Mouse (Mus musculus) MEL (cell line): ENCODE data around the gene Slain2. TPM values are rescaled to one million over a fixed set of nuclear protein-coding genes. Genes with fewer than 3 reads are reported as not detected.

Source experiments
- DNase-seq: peaks from one replicate; pipeline ENCODE4 v3.0.0; 2011; ENCODE audit warnings: low read depth, low spot score
- H3K27ac ChIP-seq: 2 replicates; pipeline ENCODE4 v1.5.1; 2012; ENCODE audit warnings: low read depth, mild to moderate bottlenecking, control low read depth, low read length, moderate library complexity; ENCODE audit not compliant: control insufficient read depth
- H3K27me3 ChIP-seq, 2 experiments: fragments of 150-350 bp in 1 of 2; sonication (generic) in 1 of 2; 2 replicates each; pipeline ENCODE4 v1.6.1; 2012; ENCODE audit warnings: low read length in 2 of 2, mild to moderate bottlenecking in 2 of 2, improper control_type of control experiment in 1 of 2, moderate library complexity in 1 of 2; ENCODE audit not compliant: insufficient read depth in 2 of 2, control insufficient read depth in 1 of 2
- H3K36me3 ChIP-seq, 2 experiments: 2 replicates each; pipeline ENCODE4 v1.6.1; 2012 to 2014; ENCODE audit warnings: low read length in 2 of 2, improper control_type of control experiment in 1 of 2, inconsistent platforms in 1 of 2, mild to moderate bottlenecking in 1 of 2; ENCODE audit not compliant: insufficient read depth in 2 of 2, control insufficient read depth in 1 of 2
- H3K4me1 ChIP-seq, 2 experiments: fragments of 150-350 bp in 1 of 2; sonication (generic) in 1 of 2; 2 replicates each; pipeline ENCODE4 v1.6.1; 2012; ENCODE audit warnings: low read length in 2 of 2, improper control_type of control experiment in 1 of 2, mild to moderate bottlenecking in 1 of 2; ENCODE audit not compliant: insufficient read depth in 2 of 2, control insufficient read depth in 1 of 2
- H3K4me3 ChIP-seq, 2 experiments: fragments of 150-350 bp in 1 of 2; sonication (generic) in 1 of 2; 2 replicates each; pipeline ENCODE4 v1.5.1; 2012; ENCODE audit warnings: low read depth in 2 of 2, low read length in 2 of 2, mild to moderate bottlenecking in 2 of 2, moderate library complexity in 2 of 2, control low read depth in 1 of 2, improper control_type of control experiment in 1 of 2; ENCODE audit not compliant: control insufficient read depth in 1 of 2, insufficient read depth in 1 of 2
- H3K79me2 ChIP-seq: 2 replicates; pipeline ENCODE4 v1.6.1; 2012; ENCODE audit warnings: mild to moderate bottlenecking, low read length, moderate library complexity; ENCODE audit not compliant: control insufficient read depth, poor library complexity, insufficient read depth
- H3K9ac ChIP-seq: 2 replicates; pipeline ENCODE4 v1.6.1; 2012; ENCODE audit warnings: low read depth, mild to moderate bottlenecking, control low read depth, low read length, moderate library complexity; ENCODE audit not compliant: control insufficient read depth, poor library complexity, severe bottlenecking
- H3K9me3 ChIP-seq: fragments of 150-350 bp; sonication (generic); replicated peaks from 2 replicates; pipeline ENCODE4 v1.6.1; 2012; ENCODE audit warnings: mild to moderate bottlenecking, low read length, improper control_type of control experiment, moderate library complexity; ENCODE audit not compliant: insufficient read depth
- CTCF ChIP-seq, 3 experiments: IDR thresholded peaks in 2 of 3; conservative IDR thresholded peaks in 1 of 3; 2 replicates each; pipeline ENCODE4 v1.5.1; 2011 to 2012; ENCODE audit warnings: low read length in 3 of 3, low read depth in 2 of 3, mild to moderate bottlenecking in 2 of 3, improper control_type of control experiment in 1 of 3, inconsistent platforms in 1 of 3, mixed read lengths in 1 of 3, moderate library complexity in 1 of 3; ENCODE audit not compliant: control insufficient read depth in 1 of 3, insufficient read depth in 1 of 3, poor library complexity in 1 of 3, severe bottlenecking in 1 of 3
- E2F4 ChIP-seq: IDR thresholded peaks from 2 replicates; pipeline ENCODE4 v1.6.1; 2011; ENCODE audit warnings: low read depth, low read length, improper control_type of control experiment, borderline replicate concordance
- ELF1 ChIP-seq: IDR thresholded peaks from 2 replicates; pipeline ENCODE4 v1.6.1; 2014; ENCODE audit warnings: low read depth, mild to moderate bottlenecking, inconsistent platforms, low read length, improper control_type of control experiment, moderate library complexity
- EP300 ChIP-seq, 2 experiments: IDR thresholded peaks; 2 replicates each; pipeline ENCODE4 v1.6.1; 2011; ENCODE audit warnings: improper control_type of control experiment in 2 of 2, low read length in 2 of 2, low read depth in 1 of 2, mild to moderate bottlenecking in 1 of 2
- JUND ChIP-seq: IDR thresholded peaks from 2 replicates; pipeline ENCODE4 v1.6.1; 2011; ENCODE audit warnings: low read depth, mild to moderate bottlenecking, improper control_type of control experiment, low read length
- KAT2A ChIP-seq: conservative IDR thresholded peaks from 2 replicates; pipeline ENCODE4 v1.6.1; 2012; ENCODE audit warnings: low read depth, low read length, improper control_type of control experiment, inconsistent platforms
- MAFK ChIP-seq: IDR thresholded peaks from 2 replicates; pipeline ENCODE4 v1.6.1; 2011; ENCODE audit warnings: low read depth, mild to moderate bottlenecking, low read length, improper control_type of control experiment, borderline replicate concordance
- MAZ ChIP-seq: IDR thresholded peaks from 2 replicates; pipeline ENCODE4 v1.6.1; 2012; ENCODE audit warnings: low read depth, mild to moderate bottlenecking, inconsistent platforms, low read length, improper control_type of control experiment
- MXI1 ChIP-seq: IDR thresholded peaks from 2 replicates; pipeline ENCODE4 v1.6.1; 2011; ENCODE audit warnings: mild to moderate bottlenecking, low read depth, low read length, improper control_type of control experiment
- MYB ChIP-seq: IDR thresholded peaks from 2 replicates; pipeline ENCODE4 v1.6.1; 2011; ENCODE audit warnings: mild to moderate bottlenecking, low read depth, low read length, improper control_type of control experiment
- NRF1 ChIP-seq: IDR thresholded peaks from 2 replicates; pipeline ENCODE4 v1.6.1; 2014; ENCODE audit warnings: low read depth, mild to moderate bottlenecking, inconsistent platforms, low read length, improper control_type of control experiment, moderate library complexity; ENCODE audit not compliant: poor library complexity, insufficient read depth, severe bottlenecking
- POLR2A ChIP-seq, 2 experiments: IDR thresholded peaks; 2 replicates each; pipeline ENCODE4 v1.6.1; 2011 to 2012; ENCODE audit warnings: low read length in 2 of 2, mild to moderate bottlenecking in 2 of 2, control low read depth in 1 of 2, improper control_type of control experiment in 1 of 2, low read depth in 1 of 2, moderate library complexity in 1 of 2; ENCODE audit not compliant: control insufficient read depth in 1 of 2, insufficient read depth in 1 of 2, poor library complexity in 1 of 2
- POLR2AphosphoS2 ChIP-seq: IDR thresholded peaks from 2 replicates; pipeline ENCODE4 v1.6.1; 2011; ENCODE audit warnings: low read length, improper control_type of control experiment
- POLR2AphosphoS5 ChIP-seq: IDR thresholded peaks from 2 replicates; pipeline ENCODE4 v1.6.1; 2012; ENCODE audit warnings: low read depth, borderline replicate concordance, mild to moderate bottlenecking, inconsistent platforms, low read length, moderate library complexity, mixed read lengths
- RCOR1 ChIP-seq: IDR thresholded peaks from 2 replicates; pipeline ENCODE4 v1.6.1; 2012; ENCODE audit warnings: low read depth, mild to moderate bottlenecking, inconsistent platforms, low read length, improper control_type of control experiment
- SIN3A ChIP-seq: IDR thresholded peaks from 2 replicates; pipeline ENCODE4 v1.6.1; 2012; ENCODE audit warnings: low read length, improper control_type of control experiment, inconsistent platforms
- SMC3 ChIP-seq: IDR thresholded peaks from 2 replicates; pipeline ENCODE4 v1.6.1; 2011; ENCODE audit warnings: low read depth, low read length, improper control_type of control experiment
- TBP ChIP-seq: IDR thresholded peaks from 2 replicates; pipeline ENCODE4 v1.8.0; 2011; ENCODE audit warnings: low read depth, low read length, improper control_type of control experiment
- USF1 ChIP-seq: IDR thresholded peaks from 2 replicates; pipeline ENCODE4 v1.6.1; 2014; ENCODE audit warnings: low read depth, mild to moderate bottlenecking, inconsistent platforms, low read length, improper control_type of control experiment, moderate library complexity
- USF2 ChIP-seq, 2 experiments: IDR thresholded peaks; 2 replicates each; pipeline ENCODE4 v1.6.1; 2011 to 2012; ENCODE audit warnings: improper control_type of control experiment in 2 of 2, low read length in 2 of 2, borderline replicate concordance in 1 of 2, inconsistent platforms in 1 of 2, low read depth in 1 of 2, mild to moderate bottlenecking in 1 of 2; ENCODE audit not compliant: insufficient read depth in 1 of 2
- ZKSCAN1 ChIP-seq: IDR thresholded peaks from 2 replicates; pipeline ENCODE4 v1.6.1; 2012; ENCODE audit warnings: low read depth, mild to moderate bottlenecking, inconsistent platforms, low read length, improper control_type of control experiment, moderate library complexity
- polyA plus RNA-seq, 2 experiments: library from polyadenylated mRNA; stranded (reverse) in 1 of 2; unstranded in 1 of 2; fragments of >175 nt in 1 of 2; fragments of >200 nt in 1 of 2; gene quantifications; 2 replicates each; pipeline versions ENCODE4 v1.2.1 to v1.2.4; 2012; ENCODE audit warnings: low replicate concordance in 2 of 2, low read depth in 1 of 2; ENCODE audit not compliant: insufficient read length in 2 of 2, insufficient read depth in 1 of 2, missing spikeins in 1 of 2
- total RNA-seq: library from RNA; depleted of rRNA; stranded (reverse); fragments of 300-350 nt; gene quantifications from 2 replicates; pipeline ENCODE4 v1.2.3, GENCODE M21; 2012

Slain2 gene
- total and polyA plus RNA-seq, 3 experiments, result 18.9 to 42.9 (median 29.9) TPM

DNA sequence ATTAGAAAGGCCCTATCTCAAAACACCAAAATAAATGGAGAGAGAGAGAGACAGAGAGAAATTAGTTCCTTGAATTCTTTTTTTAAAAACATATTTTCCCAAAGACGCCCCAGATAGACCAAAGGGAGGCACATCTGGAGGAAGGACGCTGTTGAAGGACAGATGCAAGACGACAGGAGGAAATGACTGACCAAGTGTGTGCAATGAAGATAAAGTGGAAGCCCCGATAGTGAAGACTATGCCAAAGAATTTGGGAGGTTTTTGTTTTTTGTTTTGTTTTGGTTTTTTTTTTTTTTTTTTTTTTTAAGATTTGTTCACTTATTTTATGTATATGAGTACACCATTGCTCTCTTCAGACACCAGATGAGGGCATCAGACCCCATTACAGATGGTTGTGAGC lies 4.7 kb upstream of the Slain2 start (continued):
- TF ChIP-seq TBP, result 0 out of 2 replicates have a peak, but pooled peaks have one; percentile 28
- TF ChIP-seq POLR2AphosphoS2, result no peak
- TF ChIP-seq USF2 (IDR thresholded peaks at IDR 0.05; ENCODE audit: borderline replicate concordance in 1 of 2, insufficient read depth in 1 of 2, low read depth in 1 of 2, low read length in 2 of 2), result no peak
- no peak for TF ChIP-seq SMC3
- no peak for TF ChIP-seq POLR2AphosphoS5
- TF ChIP-seq KAT2A, result no peak
- TF ChIP-seq ZKSCAN1, result peak; percentile 77
- TF ChIP-seq NRF1, result no peak
- peak; percentile 58; the same call in 1 of the 2 replicates for TF ChIP-seq SIN3A
- no peak for TF ChIP-seq MAFK
- TF ChIP-seq ELF1, result no peak
- no peak for TF ChIP-seq MYB
- TF ChIP-seq POLR2A (IDR thresholded peaks at IDR 0.05; ENCODE audit: control insufficient read depth in 1 of 2, insufficient read depth in 1 of 2, low read depth in 1 of 2, low read length in 2 of 2, poor library complexity in 1 of 2), result no peak
- 0 out of 2 replicates have a peak, but pooled peaks have one; percentile 19 for TF ChIP-seq JUND

DNA sequence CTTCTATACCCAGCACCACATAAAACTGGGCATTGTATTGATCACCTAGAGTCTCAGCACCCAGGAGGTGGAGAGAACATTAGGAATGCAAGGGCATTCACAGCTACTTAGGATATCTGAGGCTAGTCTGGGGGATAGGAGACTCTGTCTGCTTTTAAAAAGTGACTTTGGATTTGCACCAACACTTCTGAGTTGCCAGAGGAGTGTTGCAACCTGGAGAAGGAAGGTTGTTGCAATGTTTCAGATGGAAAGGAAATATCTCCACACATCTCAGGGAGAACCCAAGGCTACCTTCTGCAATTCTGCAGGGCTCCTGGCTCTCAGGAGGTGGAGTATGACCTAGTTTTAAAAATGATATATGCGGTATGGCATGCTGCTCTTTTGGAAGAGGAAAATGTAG lies 3.7 kb upstream of the Slain2 start:
- DNase-seq, result no peak
- H3K27ac ChIP-seq, result no peak overlapping the region
- H3K27me3 ChIP-seq, result no peaks in the 10 kb centered on the region
- H3K79me2 ChIP-seq, result peaks cover 11% of the 10 kb centered on the region
- H3K4me1 ChIP-seq, result peaks cover 7 to 30% of the 10 kb centered on the region in 2 experiments
- H3K36me3 ChIP-seq, result peaks cover 0 to 31% of the 10 kb centered on the region in 2 experiments; a peak in 2 of 4 replicates
- TF ChIP-seq CTCF (IDR thresholded peaks at IDR 0.05 in 2 of 3, conservative IDR thresholded peaks at IDR 0.05 in 1 of 3; ENCODE audit: control insufficient read depth in 1 of 3, insufficient read depth in 1 of 3, low read depth in 2 of 3, low read length in 3 of 3, poor library complexity in 1 of 3, severe bottlenecking in 1 of 3) (no peak), ELF1 (no peak), MXI1 (no peak), EP300 (IDR thresholded peaks at IDR 0.05; ENCODE audit: low read depth in 1 of 2, low read length in 2 of 2) (no peak), E2F4 (no peak), KAT2A (no peak), RCOR1 (no peak), MAZ (no peak), MYB (no peak), USF1 (no peak)
- no peak overlapping the region for H3K9ac ChIP-seq
- no peaks in the 10 kb centered on the region for H3K9me3 ChIP-seq
- H3K4me3 ChIP-seq, result no peak overlapping the region
